Mouse (Mus musculus) brain, embryonic 14.5 days (tissue): Measurements from ENCODE around the gene Fasl. TPM values are rescaled to one million over a fixed set of nuclear protein-coding genes. Genes with fewer than 3 reads are reported as not detected.

ENCODE experiments used
- DNase-seq: peaks from one replicate; pipeline ENCODE4 v3.0.0-alpha.2; 2011; ENCODE audit warnings: low read depth
- CTCF ChIP-seq: fragments of 200-500 bp; IDR thresholded peaks from 2 replicates; pipeline ENCODE4 v1.5.1; 2012; ENCODE audit warnings: inconsistent platforms, mild to moderate bottlenecking, moderate library complexity, borderline replicate concordance; ENCODE audit not compliant: insufficient read depth, insufficient read length; ENCODE audit errors: extremely low read depth
- POLR2A ChIP-seq: fragments of 200-500 bp; IDR thresholded peaks from 2 replicates; pipeline ENCODE4 v1.6.1; 2012; ENCODE audit warnings: mild to moderate bottlenecking, inconsistent platforms, borderline replicate concordance; ENCODE audit not compliant: poor library complexity, insufficient read depth, insufficient read length, severe bottlenecking; ENCODE audit errors: extremely low read depth
- polyA plus RNA-seq: library from polyadenylated mRNA; depleted of rRNA; stranded (reverse); fragments of >200 nt; gene quantifications from 2 replicates; pipeline ENCODE4 v1.2.3, GENCODE M21; 2012

Fasl gene
- polyA plus RNA-seq, 1 experiment, result 0.77 TPM

- no peak for TF ChIP-seq CTCF
- TF ChIP-seq POLR2A, result no peak
- DNase-seq, result no peak
Observed at GRCm38 (mm10) chr1:161756547-161756946, 31.7 kb downstream of the Fasl start.

DNA sequence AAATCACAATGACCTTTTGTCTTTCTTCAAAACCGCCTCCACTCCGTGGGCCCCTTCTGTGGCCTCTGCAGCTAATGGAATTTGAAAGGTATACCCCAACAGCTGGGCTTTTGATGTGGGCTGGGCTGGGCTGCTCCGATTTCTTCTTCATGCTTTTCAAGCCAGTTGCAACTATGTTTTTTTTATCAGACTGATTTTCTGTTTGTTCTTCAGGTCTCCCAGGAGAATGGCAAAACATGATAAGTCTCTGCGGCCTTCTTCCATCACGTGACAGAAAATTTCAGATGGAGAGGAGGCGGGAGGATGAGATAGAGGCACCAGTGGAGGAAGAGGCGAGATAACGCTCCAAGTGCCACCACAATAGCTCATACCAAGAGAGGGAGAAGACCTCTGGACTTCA is 37.0 kb downstream of the Fasl start:
- no peak for DNase-seq

GRCm38 (mm10) chr1:161750471-161751041 is 37.7 kb downstream of the Fasl start:
- no peak for DNase-seq
- TF ChIP-seq CTCF (no peak), POLR2A (no peak)

More for the DNA sequence above, 37.0 kb downstream of the Fasl start:
- TF ChIP-seq CTCF, result no peak
- TF ChIP-seq POLR2A, result no peak

DNA sequence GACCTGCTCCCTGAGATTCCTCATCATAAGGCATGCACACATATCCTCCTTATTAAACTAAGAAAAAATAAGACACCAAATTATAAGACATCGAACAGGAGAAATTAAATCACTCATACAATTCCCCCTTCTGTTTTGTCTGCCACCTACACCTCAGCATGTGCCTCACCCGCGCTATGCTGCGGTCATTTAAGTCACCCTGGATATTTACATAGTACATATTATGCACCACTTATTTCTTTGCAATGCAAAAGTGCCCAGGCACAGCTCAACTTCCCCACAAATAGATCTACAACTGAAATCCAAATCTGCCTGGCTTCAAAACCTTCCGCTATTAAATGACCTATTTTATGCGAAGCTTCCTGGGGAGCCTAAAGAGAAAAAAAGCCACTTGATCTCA is 39.6 kb downstream of the Fasl start:
- no peak for DNase-seq
- TF ChIP-seq CTCF, result no peak
- no peak for TF ChIP-seq POLR2A

- TF ChIP-seq POLR2A (no peak), CTCF (peak; percentile 65; the same call in 1 of the 2 replicates)
- peak; percentile 19 for DNase-seq
Observed at GRCm38 (mm10) chr1:161748138-161748537, 40.2 kb downstream of the Fasl start.

- TF ChIP-seq CTCF, result no peak
- TF ChIP-seq POLR2A, result no peak
- DNase-seq, result no peak
Observed at GRCm38 (mm10) chr1:161746542-161747302, 41.6 kb downstream of the Fasl start.

- no peak for DNase-seq
- TF ChIP-seq CTCF (no peak), POLR2A (no peak)
Observed at GRCm38 (mm10) chr1:161744855-161745254, 43.4 kb downstream of the Fasl start.

GRCm38 (mm10) chr1:161744209-161744608 is 44.1 kb downstream of the Fasl start:
- no peak for DNase-seq

DNA sequence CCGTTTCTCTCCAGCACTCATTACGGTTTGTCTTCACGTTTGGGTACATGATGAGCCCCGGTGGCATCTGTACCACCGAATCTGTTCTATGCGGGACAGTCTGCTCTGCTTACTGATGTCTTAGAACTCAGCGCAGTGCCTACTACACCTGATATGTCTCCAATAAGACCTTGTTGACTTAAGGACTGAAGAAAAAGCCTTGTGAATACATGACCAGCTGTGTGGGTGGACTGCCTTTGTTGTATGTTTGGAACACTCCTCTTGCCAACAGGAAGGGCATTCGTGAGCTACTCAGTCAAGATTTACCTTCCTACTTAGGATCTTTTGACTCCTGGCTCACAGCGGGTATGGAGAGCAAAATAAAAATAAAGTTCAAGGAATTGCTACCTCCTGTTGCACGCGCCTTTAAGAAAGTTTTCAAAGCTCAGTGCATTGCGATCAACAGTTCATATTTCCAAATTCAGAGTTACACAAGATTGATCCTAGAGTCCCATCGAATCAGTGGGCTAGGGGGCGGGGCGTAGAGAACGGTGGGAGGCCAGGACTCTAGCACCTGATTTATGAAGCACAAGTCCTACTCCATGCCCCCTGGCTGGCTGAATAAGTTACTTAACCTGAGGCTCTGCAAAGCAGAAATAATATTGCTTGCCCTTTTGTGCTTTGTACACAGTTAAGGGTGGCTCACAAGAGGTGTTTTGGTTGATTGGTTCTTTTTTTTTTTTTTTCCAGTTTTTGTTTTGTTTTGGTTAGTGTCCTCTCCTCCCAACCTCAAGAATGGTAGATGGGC is 45.6 kb downstream of the Fasl start:
- TF ChIP-seq CTCF (no peak), POLR2A (no peak)
- DNase-seq, result no peak

More at GRCm38 (mm10) chr1:161744209-161744608, 44.1 kb downstream of the Fasl start:
- TF ChIP-seq CTCF, result no peak
- TF ChIP-seq POLR2A, result no peak

- TF ChIP-seq CTCF, result peak; percentile 30; the same call in 1 of the 2 replicates
- TF ChIP-seq POLR2A, result no peak
- DNase-seq, result peak; percentile 43
Observed at GRCm38 (mm10) chr1:161736848-161737247, 51.4 kb downstream of the Fasl start.

DNA sequence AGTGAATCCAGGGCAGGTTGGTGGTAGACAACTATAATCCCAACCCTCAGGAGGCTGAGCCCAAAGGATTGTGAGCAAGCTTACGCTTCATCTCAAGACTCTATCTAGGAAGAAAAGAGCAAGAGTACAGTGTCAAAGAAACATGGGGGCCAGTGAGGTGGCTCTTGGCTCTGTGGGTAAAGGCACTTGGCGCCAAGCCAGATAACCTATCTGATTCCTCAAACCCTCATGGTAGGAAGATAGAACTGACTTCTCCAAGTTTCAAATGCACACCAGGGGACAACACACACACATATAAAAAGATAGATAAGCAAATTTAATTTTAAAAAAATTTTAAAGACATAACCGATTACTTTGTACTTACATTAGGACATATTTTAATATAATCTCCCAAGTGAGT is 52.0 kb downstream of the Fasl start:
- no peak for DNase-seq
- TF ChIP-seq CTCF (no peak), POLR2A (no peak)
